Mouse (Mus musculus) adrenal gland (tissue): Measurements from ENCODE around the gene Acad8.

Source experiments
- intact Hi-C: fragments of 180-260 bp; cut with DNase I; formaldehyde crosslinking; loops from one replicate; pipeline ENCODE4 v1.15.1; 2025
- long read RNA-seq, 2 experiments: library from polyadenylated mRNA; unstranded; transcript quantifications; one replicate each; pipeline ENCODE4 v2.0.0; 2020; ENCODE audit warnings: borderline replicate concordance in 1 of 2; ENCODE audit not compliant: insufficient replicate concordance in 1 of 2

The Acad8 gene
- long read RNA-seq, experiment 1, transcript Acad8-201 (11 exons, 2,859 nt) = major isoform, 100 of 130 reads
- long read RNA-seq, experiment 1, partial matches to known transcripts = 7 of 130 reads
- long read RNA-seq, experiment 1, other reads (novel, unspliced or antisense) = 22 of 130 reads
- long read RNA-seq, experiment 2, transcript Acad8-201 (11 exons, 2,859 nt) = major isoform, 103 of 121 reads
- long read RNA-seq, experiment 2, partial matches to known transcripts = 3 of 121 reads
- long read RNA-seq, experiment 2, other reads (novel, unspliced or antisense) = 14 of 121 reads

DNA sequence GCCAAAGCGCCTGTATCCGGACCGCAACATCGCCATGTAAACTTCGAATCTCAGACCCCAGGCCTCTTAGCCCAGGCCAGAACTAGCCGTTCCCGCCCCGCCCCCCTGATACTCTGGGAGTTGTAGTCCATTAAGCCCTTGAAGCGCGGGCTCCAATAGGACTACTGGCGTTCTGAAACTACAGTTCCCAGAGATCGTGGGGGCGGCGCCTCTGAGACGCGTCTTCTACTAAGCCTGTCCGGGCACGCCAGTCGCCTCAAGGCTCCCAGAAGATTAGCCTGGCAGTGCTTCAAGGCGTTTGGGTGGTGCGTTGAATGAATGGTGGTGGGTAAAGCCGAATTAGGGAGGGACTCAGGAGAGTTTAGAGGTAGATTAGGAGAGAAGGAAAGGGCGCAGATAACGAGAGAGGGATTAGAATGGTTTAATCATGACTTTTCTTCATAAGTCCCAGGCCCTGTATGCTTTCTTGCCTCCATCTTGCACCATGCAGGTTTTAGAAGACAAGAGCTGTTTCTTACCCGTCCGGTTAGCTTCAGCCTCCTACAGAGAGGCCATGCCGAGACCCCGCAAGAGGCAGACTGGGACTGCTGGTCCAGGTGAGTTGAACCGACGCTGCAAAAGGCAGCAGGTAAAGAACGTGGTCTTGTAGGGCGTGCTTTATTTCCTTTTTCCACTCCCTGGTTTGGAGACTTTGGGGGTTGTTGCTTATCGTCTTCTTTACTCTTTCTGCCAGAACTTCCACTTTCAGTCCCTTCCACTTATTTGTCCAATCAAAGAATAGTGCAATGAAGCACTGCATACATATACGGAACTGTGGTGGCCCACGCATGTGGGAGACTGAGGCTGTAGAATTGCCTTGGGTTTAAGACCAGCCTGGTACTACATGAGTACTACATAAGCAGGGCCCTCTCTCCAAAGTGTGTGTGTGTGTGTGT is at the start of gene Acad8, which contains the start of gene Thyn1:
Gene Acad8 (minus strand): TSS at position 106 of the 935 bp plus-strand sequence.
Gene Thyn1 (plus strand): TSS at position 250 of the 935 bp plus-strand sequence.
- intact Hi-C loops = loop anchor here (5.0 kb wide), 1 partner anchor 33 kb away; the partner anchor contains the start of genes Ncapd3 and Vps26b

DNA sequence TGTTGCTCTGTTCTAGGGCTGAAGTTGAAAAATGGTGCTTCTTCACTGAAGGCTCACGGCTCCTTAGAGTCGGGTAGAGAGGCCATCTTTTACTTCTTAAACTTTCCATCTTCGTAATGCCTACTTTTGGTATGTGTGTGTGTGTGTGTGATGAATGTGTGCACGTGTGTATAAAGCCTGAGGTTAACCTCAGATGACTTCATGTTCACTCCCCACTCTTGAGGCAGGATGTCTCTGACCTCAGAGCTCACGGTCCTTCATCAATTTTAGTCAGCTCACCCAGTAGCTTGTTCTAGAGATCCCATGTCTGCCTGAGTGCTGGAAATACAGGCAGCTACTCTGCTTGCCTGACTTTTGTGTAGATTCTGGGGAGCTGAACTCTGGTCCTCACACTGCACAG is 44.5 kb upstream of the Acad8 start:
- intact Hi-C loops = no loop called here

DNA sequence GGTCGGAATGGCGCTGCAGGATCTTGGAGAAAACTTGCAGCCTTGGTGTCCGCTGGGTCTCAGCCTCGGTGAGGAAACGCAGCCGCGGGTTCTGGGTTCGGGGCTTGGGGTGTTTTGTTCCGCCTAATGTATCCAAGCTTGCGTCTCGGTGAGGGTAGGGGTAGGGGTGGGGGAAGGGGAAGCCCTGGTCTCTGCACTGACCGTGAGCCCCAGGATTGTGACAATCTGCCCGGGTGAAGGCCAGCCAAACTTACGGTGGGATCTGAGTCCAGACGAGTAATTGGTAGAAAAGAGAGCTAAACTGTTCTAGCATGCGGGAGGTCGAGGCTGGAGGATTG is 31.4 kb upstream of the Acad8 start:
- intact Hi-C loops = loop anchor here (5.0 kb wide), 1 partner anchor 33 kb away; the partner anchor contains the start of genes Acad8 and Thyn1

DNA sequence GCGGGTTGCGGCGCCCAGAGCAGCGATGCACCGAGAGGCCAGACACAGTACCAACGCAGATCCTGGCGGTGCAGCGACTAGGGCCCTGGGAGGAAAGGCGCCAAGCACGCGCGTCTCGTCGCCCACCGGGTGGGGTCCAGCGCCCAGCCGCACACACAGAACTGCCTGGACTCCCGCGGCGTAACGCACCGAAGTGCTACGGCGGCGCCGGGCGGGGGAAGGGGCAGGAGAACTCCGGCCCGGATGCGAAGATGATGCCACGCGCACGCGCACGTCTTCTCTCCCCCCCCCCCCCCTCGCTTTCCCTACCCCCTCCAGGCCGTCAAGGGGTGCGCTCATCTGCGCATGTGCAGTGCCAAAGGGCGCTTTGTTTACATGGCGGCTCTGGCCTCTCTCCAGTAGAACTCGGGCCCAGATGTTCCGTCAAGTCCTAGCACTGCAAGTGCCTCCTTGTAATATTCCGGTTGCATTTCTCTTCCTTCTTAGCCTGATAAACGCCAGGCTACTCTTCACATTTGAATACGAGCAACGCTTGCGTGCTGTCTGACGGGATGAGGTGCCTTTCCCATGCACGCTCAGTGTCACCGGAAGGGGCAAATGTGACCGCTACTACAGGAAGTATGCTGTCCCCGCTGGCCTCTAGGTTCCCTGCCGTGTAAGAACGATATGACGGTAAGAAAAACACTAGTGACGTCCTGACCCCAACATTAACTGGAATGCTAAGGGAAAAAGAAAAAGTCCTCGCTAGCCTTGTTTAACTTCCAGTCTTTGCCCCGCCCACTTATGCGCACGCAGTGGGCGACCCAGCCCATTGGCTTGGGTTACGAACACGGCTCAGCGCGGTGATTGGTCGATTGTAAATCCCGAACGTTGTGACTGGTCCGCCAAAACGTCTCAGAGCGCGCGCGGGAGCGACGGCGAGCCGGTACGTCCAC is 30.7 kb upstream of the Acad8 start, which contains the start of the genes Vps26b and Ncapd3:
Gene Vps26b (minus strand): TSS at position 238 of the 935 bp plus-strand sequence.
Gene Ncapd3 (plus strand): TSS at position 348 of the 935 bp plus-strand sequence.
- intact Hi-C loops = loop anchor here (5.0 kb wide), 1 partner anchor 33 kb away; the partner anchor contains the start of genes Acad8 and Thyn1

DNA sequence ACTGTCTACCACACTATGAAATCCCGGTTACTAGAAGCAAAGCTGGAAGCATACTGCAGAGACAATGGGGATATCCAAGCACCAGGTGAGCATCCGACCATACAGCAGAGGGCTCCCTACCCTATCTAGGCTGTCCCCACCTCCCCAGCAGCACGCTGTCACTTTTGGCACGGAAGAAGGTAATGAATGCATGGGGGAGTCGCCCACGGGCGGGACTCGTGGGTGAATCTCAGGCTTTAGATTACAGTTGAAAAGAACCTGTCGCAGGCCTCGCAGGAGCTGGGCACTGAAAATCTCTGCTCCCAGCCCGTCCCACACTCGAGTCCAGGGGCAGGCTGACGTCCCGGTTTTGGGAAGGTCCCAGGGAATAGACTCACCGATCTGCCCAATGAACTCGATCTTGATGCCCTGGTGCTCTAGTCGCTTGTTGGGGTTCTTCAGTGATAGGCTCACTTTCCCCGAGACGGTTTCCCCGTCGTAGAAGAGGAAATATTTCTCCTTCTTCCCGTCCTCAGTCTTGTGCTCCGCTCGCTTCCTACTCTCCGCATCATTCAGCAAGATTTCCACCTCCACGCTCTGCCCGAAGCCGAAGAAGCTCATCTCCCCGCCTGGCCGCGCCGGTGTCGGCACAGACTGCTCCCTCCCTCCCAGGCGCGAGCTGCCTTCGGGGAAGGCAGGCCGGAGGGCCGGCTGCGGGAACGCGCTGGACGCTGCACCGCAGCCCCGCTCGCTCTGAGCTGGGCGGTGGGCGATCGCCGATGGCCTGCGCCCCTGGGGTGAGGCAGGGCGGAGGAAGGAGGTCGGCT is 29.9 kb upstream of the Acad8 start:
- intact Hi-C loops = no loop called here

DNA sequence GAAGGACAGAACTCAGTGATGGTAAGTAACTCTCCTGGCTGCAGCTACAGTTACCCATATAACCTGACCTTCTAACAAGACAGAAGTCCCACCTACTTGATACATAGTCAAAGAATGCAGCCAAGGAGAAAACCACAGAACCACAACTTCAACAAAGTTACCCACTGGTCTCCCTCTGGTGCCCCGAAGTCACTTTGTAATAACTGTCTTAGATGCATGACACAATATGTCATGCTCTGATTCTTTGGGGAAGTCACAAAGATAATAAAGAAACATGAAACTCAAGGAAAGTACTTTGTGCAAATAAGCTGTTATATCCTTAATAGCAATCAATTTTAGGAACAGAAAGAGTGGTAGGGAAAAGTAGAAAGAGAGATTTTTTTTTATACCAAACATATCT is 27.3 kb upstream of the Acad8 start:
- intact Hi-C loops = no loop called here

DNA sequence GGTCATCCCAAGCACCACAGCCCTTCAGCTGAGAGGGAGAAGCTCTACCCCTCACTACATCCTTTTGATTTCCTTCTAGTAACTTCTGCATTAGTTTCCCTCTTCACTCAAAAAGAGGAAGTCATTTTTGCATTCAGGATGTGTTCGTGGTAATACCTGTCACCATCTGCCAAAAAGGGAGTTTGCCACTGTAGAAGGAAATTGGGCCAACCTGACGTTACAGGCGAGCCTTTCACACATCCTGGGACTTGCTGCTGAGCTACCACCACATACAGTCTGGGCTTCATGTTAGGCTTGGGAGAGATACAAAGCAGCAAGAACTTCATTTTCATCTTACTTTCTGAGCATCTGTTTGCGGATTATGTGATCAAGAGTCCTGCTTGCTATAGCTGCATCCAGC is 24.3 kb upstream of the Acad8 start:
- intact Hi-C loops = no loop called here

DNA sequence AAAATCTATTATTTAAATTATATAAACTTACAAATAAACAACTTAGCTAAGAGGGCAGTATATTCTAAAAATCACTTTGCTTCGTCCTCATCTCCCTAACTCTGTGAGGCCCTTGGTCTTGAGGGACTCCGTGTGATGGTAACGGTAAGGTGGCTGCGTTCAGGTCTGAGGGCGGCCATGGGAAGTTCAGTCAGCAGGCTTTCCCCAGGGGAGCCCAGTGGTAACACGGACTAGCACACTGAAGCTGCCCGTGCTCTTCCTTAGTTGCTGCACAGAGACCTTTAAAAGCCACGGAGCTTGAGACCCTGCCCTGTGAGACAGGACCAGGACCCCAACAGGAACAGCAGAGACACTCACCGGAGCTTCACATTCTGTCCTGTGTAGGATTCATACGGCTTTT is 19.6 kb upstream of the Acad8 start:
- intact Hi-C loops = no loop called here

DNA sequence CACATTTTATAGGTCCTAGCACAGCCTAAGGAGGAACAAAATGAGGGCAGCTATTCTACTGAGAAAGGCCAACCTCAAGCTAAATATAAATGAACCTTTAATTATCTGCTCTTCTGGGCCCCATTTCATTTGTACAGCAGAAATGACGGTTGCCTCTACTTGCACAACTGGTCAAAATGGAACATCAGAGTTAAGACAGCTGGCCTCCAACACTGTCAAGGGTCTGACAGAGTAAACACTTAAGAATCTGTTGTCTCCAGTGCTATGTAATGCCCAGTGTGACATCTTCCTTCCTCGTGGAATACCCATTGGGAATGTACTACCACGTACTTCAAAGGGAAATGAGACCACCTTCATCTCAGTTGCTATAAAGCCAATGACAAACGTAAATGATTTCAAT is 12.2 kb upstream of the Acad8 start:
- intact Hi-C loops = no loop called here

DNA sequence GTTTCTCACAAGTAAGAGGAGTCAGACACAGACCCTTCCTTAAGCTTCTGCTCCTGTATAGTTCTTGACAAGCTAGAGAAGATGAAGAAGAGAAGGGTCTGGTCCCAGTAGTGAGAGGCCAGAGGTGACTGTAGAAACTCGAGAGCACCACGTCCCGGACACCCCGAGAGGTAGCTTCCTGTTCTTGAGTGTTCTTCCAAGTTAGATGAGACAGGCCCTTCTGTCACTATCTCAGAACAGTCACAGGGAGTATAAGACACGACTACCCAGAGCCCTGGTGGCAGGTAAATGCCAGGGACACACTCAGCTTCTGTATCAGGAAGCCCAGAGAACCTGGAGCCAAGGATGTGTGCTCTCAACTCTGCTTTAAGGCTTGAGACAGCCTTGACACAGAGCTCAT is 9.9 kb upstream of the Acad8 start:
- intact Hi-C loops = no loop called here

DNA sequence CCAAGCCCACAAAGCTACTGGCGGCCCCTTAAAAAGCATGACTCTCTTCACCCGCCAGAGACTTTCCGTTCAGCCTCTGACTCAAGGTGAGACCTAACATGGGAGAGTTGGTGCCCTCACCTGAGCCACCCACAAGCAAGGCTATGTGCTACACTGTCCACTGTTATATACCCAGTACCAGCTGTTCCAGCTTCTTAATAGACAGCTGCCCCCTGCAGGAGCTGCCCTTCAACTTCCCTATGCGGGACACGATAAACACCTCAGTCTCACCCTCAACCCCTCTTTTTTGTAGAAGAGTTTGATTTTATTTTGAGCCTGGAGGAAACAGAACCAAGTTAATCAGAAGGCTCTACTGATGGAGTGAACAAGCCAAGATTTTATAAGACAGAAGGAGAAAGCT is 7.5 kb upstream of the Acad8 start:
- intact Hi-C loops = no loop called here

DNA sequence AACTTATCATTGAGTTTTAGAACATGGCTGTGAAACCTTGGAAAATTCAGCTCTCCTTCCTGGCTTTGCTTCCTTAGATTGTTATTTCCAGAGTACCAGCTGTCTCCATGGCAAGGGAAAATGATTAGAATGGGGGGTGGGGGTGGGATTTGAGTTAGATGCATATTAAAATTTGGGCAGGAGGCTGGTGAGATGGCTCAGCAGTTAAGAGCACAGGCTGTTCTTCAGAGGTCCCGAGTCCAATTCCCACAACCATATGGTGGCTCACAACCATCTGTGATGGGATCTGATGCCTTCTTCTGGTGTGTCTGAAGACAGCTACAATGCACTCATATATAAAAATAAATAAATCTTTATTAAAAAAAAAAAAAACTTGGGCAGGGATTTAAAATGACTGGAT is 6.6 kb upstream of the Acad8 start:
- intact Hi-C loops = no loop called here

DNA sequence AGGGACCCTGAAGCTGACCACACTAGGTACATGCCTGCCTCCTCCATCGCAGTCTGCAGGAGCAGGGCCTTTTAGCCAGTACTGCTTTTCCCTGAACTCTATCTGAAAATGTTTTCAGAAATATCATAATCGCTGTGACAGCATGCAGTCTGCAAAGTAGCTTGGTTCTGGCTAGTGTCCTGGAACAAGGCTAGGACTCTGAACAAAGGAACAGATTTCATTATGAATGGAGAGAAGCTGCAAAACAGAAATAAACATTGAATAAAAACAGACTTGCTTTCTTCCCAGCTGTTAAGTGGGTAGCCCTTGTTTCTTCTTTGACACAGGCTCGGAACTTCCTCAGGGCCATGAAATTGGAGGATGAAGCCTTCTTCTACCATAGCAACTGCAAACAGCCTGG is 5.9 kb upstream of the Acad8 start:
- intact Hi-C loops = no loop called here

DNA sequence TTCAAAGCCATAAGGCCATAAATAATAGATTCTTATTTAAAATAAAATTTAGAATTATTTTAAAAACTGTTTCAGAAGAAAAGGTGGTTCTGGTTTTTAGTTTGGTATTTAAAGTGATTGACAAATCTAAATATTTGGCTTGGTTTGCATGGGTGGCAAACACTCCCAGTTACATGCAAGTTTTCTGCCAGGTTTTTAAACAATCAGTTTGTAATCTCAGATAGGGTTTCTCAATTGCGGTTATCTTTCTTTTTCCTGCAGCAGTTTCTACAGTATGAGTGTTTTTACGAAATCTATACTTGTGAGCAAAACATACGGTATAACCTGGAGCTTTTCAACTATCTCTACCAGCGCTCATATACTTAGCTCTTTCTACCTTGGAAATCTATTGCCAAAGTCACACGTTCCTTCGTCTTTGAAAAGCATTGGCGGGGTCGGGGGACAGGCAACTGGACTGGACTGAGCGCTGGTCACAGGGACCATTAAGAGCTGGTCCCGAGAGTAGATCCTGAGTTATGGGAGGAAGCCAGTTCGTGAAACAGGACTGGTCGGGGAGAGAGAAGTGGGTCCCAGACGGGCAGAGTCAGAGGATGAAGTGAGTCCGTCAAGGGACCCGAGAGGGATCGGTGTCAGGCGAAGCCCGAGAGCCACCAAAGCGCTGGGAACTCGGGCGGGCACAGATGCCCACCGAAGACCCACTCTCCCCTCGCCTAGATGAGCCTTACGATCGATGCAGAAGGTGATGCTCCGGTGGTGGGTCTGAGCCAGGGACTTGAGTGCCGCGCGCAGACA is 501 bp downstream of the Acad8 start:
- intact Hi-C loops = loop anchor here (5.0 kb wide), 1 partner anchor 33 kb away; the partner anchor contains the start of genes Ncapd3 and Vps26b

DNA sequence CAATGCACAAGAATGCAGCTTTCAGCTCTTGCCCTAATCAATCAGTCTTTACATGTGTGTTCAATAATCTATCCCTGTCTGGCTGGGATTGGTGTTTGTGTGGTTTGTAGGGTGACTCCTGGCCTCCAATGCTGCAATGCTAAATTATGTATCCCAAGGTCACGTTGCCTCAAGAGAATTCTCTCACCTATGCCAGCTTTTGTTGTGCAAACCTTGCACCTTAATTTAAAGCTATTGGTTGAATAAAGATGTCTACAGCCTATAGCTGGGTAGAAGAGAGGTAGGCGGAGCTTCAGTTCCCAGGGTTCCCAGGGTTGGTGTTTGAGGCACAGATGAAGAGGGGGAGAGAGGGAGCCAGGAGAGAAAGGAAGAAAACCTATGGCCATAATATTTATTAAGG is 1.9 kb downstream of the Acad8 start:
- intact Hi-C loops = loop anchor here (5.0 kb wide), 1 partner anchor 35 kb away; the partner anchor contains the start of genes Ncapd3 and Vps26b

DNA sequence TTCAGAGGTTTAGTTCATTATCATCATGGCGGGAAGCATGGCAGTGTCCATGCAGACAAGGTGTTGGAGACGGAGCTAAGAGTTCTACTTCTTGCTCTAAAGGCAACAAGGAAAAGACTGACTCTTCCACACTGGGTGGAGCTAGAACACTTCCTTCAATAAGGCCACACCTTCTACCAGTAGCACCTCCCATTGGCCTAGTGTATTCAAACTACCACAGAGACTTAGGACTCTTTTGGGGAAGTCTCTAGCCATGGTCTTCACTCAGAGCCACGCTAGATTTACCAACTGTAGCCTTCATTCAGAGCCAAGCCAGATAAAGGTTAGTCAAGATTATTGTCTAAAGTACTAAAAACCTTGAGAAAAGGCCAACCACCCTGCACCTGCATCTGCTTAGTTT is 2.3 kb downstream of the Acad8 start:
- intact Hi-C loops = loop anchor here (5.0 kb wide), 1 partner anchor 35 kb away; the partner anchor contains the start of genes Ncapd3 and Vps26b

DNA sequence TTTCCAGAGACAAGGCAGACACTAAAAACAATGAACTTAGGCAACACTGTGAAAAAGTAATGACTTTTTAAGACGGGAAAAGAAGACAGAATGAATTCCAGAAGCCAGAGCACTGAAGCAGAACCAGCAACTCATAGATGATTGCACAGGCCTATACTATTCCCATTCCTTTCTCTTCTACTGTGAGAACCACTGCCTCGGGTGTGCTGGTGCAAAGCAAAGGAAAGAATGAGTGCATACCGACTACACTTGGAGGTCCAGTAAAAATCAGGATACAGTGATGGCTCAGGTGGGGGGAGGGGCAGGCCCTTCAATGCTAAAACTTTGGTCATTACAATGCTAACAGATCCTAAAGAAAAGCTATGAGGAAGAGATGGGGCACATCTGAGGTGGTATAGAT is 5.5 kb downstream of the Acad8 start:
- intact Hi-C loops = no loop called here

DNA sequence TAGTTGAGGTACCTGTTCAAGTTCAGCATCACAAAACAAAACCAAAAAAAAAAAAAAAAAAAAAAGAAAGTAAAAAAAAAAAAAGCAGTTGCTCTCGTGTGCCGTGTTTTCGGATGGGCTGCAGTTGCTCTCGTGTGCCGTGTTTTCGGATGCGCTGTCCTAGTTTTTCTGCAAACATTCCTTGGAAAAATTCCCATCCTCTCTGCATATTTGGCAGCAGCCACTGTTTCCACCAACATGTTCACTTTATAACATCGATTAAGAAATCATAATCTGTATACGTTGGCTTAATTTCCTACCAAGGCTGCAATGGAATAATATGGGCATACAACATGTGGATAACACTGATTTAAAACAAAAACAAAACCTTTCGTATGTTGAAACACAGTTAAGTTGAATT is 6.2 kb downstream of the Acad8 start:
- intact Hi-C loops = no loop called here

DNA sequence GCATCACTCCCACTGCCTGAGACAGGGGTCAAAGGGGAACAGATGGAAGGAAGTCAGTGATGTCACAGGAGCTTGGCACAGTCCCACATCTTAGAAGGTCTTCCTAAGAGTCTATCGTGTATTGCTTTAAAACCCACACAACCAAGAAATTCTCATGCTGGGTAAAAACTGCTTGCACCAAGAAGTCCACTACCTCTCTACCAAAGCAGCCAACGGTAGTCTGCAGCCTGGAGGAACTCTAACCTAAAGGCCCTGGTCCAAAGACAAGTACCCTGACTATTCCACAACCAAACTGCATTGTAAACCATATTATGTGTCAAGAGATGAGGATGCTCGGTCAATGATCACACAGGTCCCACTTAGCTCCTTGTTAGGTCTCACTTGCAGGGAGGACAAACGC is 9.2 kb downstream of the Acad8 start:
- intact Hi-C loops = no loop called here
